Mouse (Mus musculus) kidney, postnatal 25 days (tissue): ENCODE data around the gene Prss56.

Source experiments
- DNase-seq, 2 experiments: peaks; one replicate each; pipeline ENCODE4 v3.0.0; 2021; ENCODE audit warnings: mixed read lengths in 2 of 2

Prss56 gene

GRCm38 (mm10) chr1:87186261-87187036, 3.3 kb downstream of the Prss56 start:
- DNase-seq = no peak

- peak; percentile 66 to 80 for DNase-seq
Measured at GRCm38 (mm10) chr1:87187037-87187355, 3.9 kb downstream of the Prss56 start.

- DNase-seq = no peak
Measured at GRCm38 (mm10) chr1:87190429-87190828, 7.3 kb downstream of the Prss56 start, which contains the start of gene Chrnd. Gene Chrnd, plus strand, starts transcription at chr1:87190607.

GRCm38 (mm10) chr1:87197296-87197695, 14.2 kb downstream of the Prss56 start:
- peak in 1 of 2 experiments; percentile 34 for DNase-seq

- DNase-seq = peak in 1 of 2 experiments; percentile 32
Measured at GRCm38 (mm10) chr1:87198119-87199065, 15.3 kb downstream of the Prss56 start.

- no peak for DNase-seq
Measured at GRCm38 (mm10) chr1:87200811-87201210, 17.7 kb downstream of the Prss56 start.

- DNase-seq = no peak
Measured at GRCm38 (mm10) chr1:87201848-87202247, 18.7 kb downstream of the Prss56 start.

- no peak for DNase-seq
Measured at GRCm38 (mm10) chr1:87203779-87204178, 20.7 kb downstream of the Prss56 start.

- no peak for DNase-seq
Measured at GRCm38 (mm10) chr1:87204465-87204864, 21.4 kb downstream of the Prss56 start, which contains the start of gene Chrng. Gene Chrng, plus strand, starts transcription at chr1:87204657.

- peak in 1 of 2 experiments; percentile 23 for DNase-seq
Measured at GRCm38 (mm10) chr1:87205038-87205437, 21.9 kb downstream of the Prss56 start.

- DNase-seq = no peak
Measured at GRCm38 (mm10) chr1:87205502-87205901, 22.4 kb downstream of the Prss56 start.

- peak in 1 of 2 experiments; percentile 36 for DNase-seq
Measured at GRCm38 (mm10) chr1:87206339-87206738, 23.2 kb downstream of the Prss56 start.

- peak in 1 of 2 experiments; percentile 28 for DNase-seq
Measured at GRCm38 (mm10) chr1:87211431-87211830, 28.3 kb downstream of the Prss56 start.

GRCm38 (mm10) chr1:87213735-87214704, 30.9 kb downstream of the Prss56 start, which contains the start of gene Eif4e2:
Gene Eif4e2, plus strand, starts transcription at chr1:87213914.
- DNase-seq = peak; percentile 94 to 98

GRCm38 (mm10) chr1:87214748-87215147, 31.6 kb downstream of the Prss56 start:
- DNase-seq = no peak

GRCm38 (mm10) chr1:87217938-87218337, 34.8 kb downstream of the Prss56 start:
- peak; percentile 15 to 54 for DNase-seq

- no peak for DNase-seq
Measured at GRCm38 (mm10) chr1:87225739-87226138, 42.6 kb downstream of the Prss56 start.

GRCm38 (mm10) chr1:87226409-87227159, 43.5 kb downstream of the Prss56 start:
- DNase-seq = no peak

GRCm38 (mm10) chr1:87227160-87227550, 44.0 kb downstream of the Prss56 start:
- DNase-seq = no peak

- DNase-seq = peak in 1 of 2 experiments; percentile 25
Measured at GRCm38 (mm10) chr1:87230606-87231005, 47.5 kb downstream of the Prss56 start.

- no peak for DNase-seq
Measured at GRCm38 (mm10) chr1:87232197-87232596, 49.1 kb downstream of the Prss56 start.
